ENCODE assay signal across 28 mouse cellular contexts in genomic region chr17:11845506-11845905, GRCm38 (mm10).
DNase-seq lines count a peak whose midpoint lies in the region; ATAC-seq and TF ChIP-seq lines count a peak whose summit lies in the region.
"Had no signal": no experiment of that assay in that cellular context is flagged by ENCODE, and none has a peak within 500 bp of the region (broad histone marks: within the 10 kb centered on the region; RNA-seq: fewer than 3 reads in every experiment).

No protein-coding gene starts in this region.

- no peaks in the 10 kb centered on the region for H3K4me1 ChIP-seq in intestine, embryonic 15.5 days (replicated peaks)
- H3K4me1 ChIP-seq in intestine, postnatal 0 days (replicated peaks; ENCODE audit: control insufficient read depth, insufficient read depth, low read length) = no peaks in the 10 kb centered on the region
- H3K4me1 ChIP-seq in midbrain, embryonic 11.5 days (ENCODE audit: control insufficient read depth, insufficient read depth, low read length) = peaks cover 3% of the 10 kb centered on the region; the same call in 1 of the 2 replicates
- H3K4me1 ChIP-seq in midbrain, postnatal 0 days (ENCODE audit: insufficient read depth, low read length) = no peaks in the 10 kb centered on the region
- H3K4me1 ChIP-seq in cortical plate, adult 2 months (ENCODE audit: control insufficient read depth, insufficient read depth, low read length) = no peaks in the 10 kb centered on the region
- no peaks in the 10 kb centered on the region for H3K4me1 ChIP-seq in forebrain, postnatal 0 days (ENCODE audit: insufficient read depth)
- H3K4me1 ChIP-seq: heart, embryonic 12.5 days; limb, embryonic 13.5 days; midbrain, embryonic 13.5 days had no signal

- no peak overlapping the region for H3K27ac ChIP-seq in intestine, embryonic 15.5 days
- no peak overlapping the region for H3K27ac ChIP-seq in intestine, postnatal 0 days (ENCODE audit: low read depth, low read length)
- H3K27ac ChIP-seq in midbrain, embryonic 11.5 days (ENCODE audit: low read depth, low read length) = no peak overlapping the region
- no peak overlapping the region for H3K27ac ChIP-seq in midbrain, postnatal 0 days (ENCODE audit: low read depth, low read length)
- H3K27ac ChIP-seq in cortical plate, adult 2 months (ENCODE audit: insufficient read depth, low read length) = 0 out of 2 replicates have a peak overlapping the region, but pooled peaks have one; percentile 47
- no peak overlapping the region for H3K27ac ChIP-seq in forebrain, postnatal 0 days (ENCODE audit: low read depth, low read length)
- H3K27ac ChIP-seq: hindbrain, embryonic 15.5 days; limb, embryonic 13.5 days; midbrain, embryonic 13.5 days had no signal

- peak; percentile 66 for ATAC-seq in intestine, embryonic 15.5 days
- ATAC-seq in intestine, postnatal 0 days = no peak; the same call in 1 of the 2 replicates
- ATAC-seq in midbrain, embryonic 11.5 days (ENCODE audit: low FRiP score) = no peak
- no peak for ATAC-seq in midbrain, postnatal 0 days (ENCODE audit: low FRiP score)
- peak; percentile 88 for ATAC-seq in megakaryocyte-erythroid progenitor cell, adult 5-6 weeks (replicated peaks; ENCODE audit: low FRiP score, low TSS enrichment, poor library complexity, severe bottlenecking)
- no peak for ATAC-seq in forebrain, postnatal 0 days
- ATAC-seq: activated CD4-positive, CD25-positive, alpha-beta regulatory T cell, adult 4 months; CD4-positive, CD25-positive, alpha-beta regulatory T cell, adult 4 months; midbrain, embryonic 13.5 days had no signal

- H3K27me3 ChIP-seq in intestine, embryonic 15.5 days (replicated peaks) = no peaks in the 10 kb centered on the region
- no peaks in the 10 kb centered on the region for H3K27me3 ChIP-seq in intestine, postnatal 0 days (replicated peaks; ENCODE audit: control insufficient read depth, insufficient read depth, low read length)
- no peaks in the 10 kb centered on the region for H3K27me3 ChIP-seq in midbrain, embryonic 11.5 days (ENCODE audit: control insufficient read depth, insufficient read depth, low read length)
- no peaks in the 10 kb centered on the region for H3K27me3 ChIP-seq in midbrain, postnatal 0 days (ENCODE audit: insufficient read depth, low read length)
- no peaks in the 10 kb centered on the region for H3K27me3 ChIP-seq in forebrain, postnatal 0 days (ENCODE audit: insufficient read depth, low read length)
- H3K27me3 ChIP-seq: heart, embryonic 12.5 days; hindbrain, embryonic 15.5 days; limb, embryonic 13.5 days; midbrain, embryonic 13.5 days had no signal

- H3K4me2 ChIP-seq in intestine, embryonic 15.5 days (replicated peaks) = no peak overlapping the region
- no peak overlapping the region for H3K4me2 ChIP-seq in intestine, postnatal 0 days (replicated peaks; ENCODE audit: low read depth)
- H3K4me2 ChIP-seq in midbrain, embryonic 11.5 days = no peak overlapping the region
- no peak overlapping the region for H3K4me2 ChIP-seq in midbrain, postnatal 0 days (ENCODE audit: low read depth, low read length, poor library complexity, severe bottlenecking)
- H3K4me2 ChIP-seq in forebrain, postnatal 0 days (ENCODE audit: low read depth) = no peak overlapping the region
- H3K4me2 ChIP-seq: heart, embryonic 12.5 days; hindbrain, embryonic 15.5 days; limb, embryonic 13.5 days; liver, embryonic 11.5 days; lung, embryonic 14.5 days; midbrain, embryonic 13.5 days had no signal

- no peaks in the 10 kb centered on the region for H3K36me3 ChIP-seq in intestine, embryonic 15.5 days
- no peaks in the 10 kb centered on the region for H3K36me3 ChIP-seq in intestine, postnatal 0 days (ENCODE audit: control insufficient read depth, insufficient read depth)
- H3K36me3 ChIP-seq in midbrain, embryonic 11.5 days (ENCODE audit: control insufficient read depth, insufficient read depth, low read length) = no peaks in the 10 kb centered on the region
- H3K36me3 ChIP-seq in midbrain, postnatal 0 days (ENCODE audit: insufficient read depth, low read length) = no peaks in the 10 kb centered on the region
- no peaks in the 10 kb centered on the region for H3K36me3 ChIP-seq in forebrain, postnatal 0 days (ENCODE audit: insufficient read depth)
- H3K36me3 ChIP-seq: heart, embryonic 12.5 days; hindbrain, embryonic 15.5 days; limb, embryonic 13.5 days; midbrain, embryonic 13.5 days had no signal

- TF ChIP-seq CTCF in intestine, postnatal 0 days (IDR thresholded peaks at IDR 0.05; ENCODE audit: low read depth) = no peak
- no peak for TF ChIP-seq CTCF in midbrain, postnatal 0 days (IDR thresholded peaks at IDR 0.05)
- no peak for TF ChIP-seq CTCF in cortical plate, adult 2 months (IDR thresholded peaks at IDR 0.05; ENCODE audit: extremely low read depth, insufficient read depth, low read length)
- TF ChIP-seq CTCF in forebrain, postnatal 0 days (IDR thresholded peaks at IDR 0.05; ENCODE audit: low read depth) = no peak

- H3K4me3 ChIP-seq in intestine, embryonic 15.5 days (replicated peaks) = no peak overlapping the region
- no peak overlapping the region for H3K4me3 ChIP-seq in intestine, postnatal 0 days (ENCODE audit: low read depth, low read length)
- H3K4me3 ChIP-seq in midbrain, embryonic 11.5 days (ENCODE audit: low read depth, low read length) = no peak overlapping the region
- H3K4me3 ChIP-seq in midbrain, postnatal 0 days (ENCODE audit: low read depth, low read length) = no peak overlapping the region
- no peak overlapping the region for H3K4me3 ChIP-seq in cortical plate, adult 2 months (ENCODE audit: insufficient read depth, low read length)
- no peak overlapping the region for H3K4me3 ChIP-seq in forebrain, postnatal 0 days (ENCODE audit: low read depth, low read length)
- H3K4me3 ChIP-seq: erythroblast, embryonic 14.5 days; heart, embryonic 12.5 days; hindbrain, embryonic 15.5 days; limb, embryonic 13.5 days; midbrain, embryonic 13.5 days had no signal

- H3K9ac ChIP-seq in intestine, embryonic 15.5 days = no peak overlapping the region
- no peak overlapping the region for H3K9ac ChIP-seq in intestine, postnatal 0 days (ENCODE audit: low read depth, low read length)
- no peak overlapping the region for H3K9ac ChIP-seq in midbrain, embryonic 11.5 days (ENCODE audit: low read length)
- H3K9ac ChIP-seq in midbrain, postnatal 0 days (replicated peaks; ENCODE audit: low read length, poor library complexity, severe bottlenecking) = no peak overlapping the region
- no peak overlapping the region for H3K9ac ChIP-seq in forebrain, postnatal 0 days
- H3K9ac ChIP-seq: heart, embryonic 12.5 days; hindbrain, embryonic 15.5 days; limb, embryonic 13.5 days; lung, embryonic 14.5 days; midbrain, embryonic 13.5 days had no signal

- peak; percentile 31 for DNase-seq in midbrain, embryonic 11.5 days (ENCODE audit: low spot score, missing footprints)
- DNase-seq in midbrain, postnatal 0 days (ENCODE audit: low spot score) = no peak
- no peak for DNase-seq in cerebellum, adult 9-11 months
- no peak for DNase-seq in forebrain, postnatal 0 days
- DNase-seq: adrenal gland, adult 2 months; cerebellum, adult 11 months; cerebellum, adult 9-10 months; gastrocnemius, postnatal 14 days; heart, adult 18-20 months; heart, postnatal 4 days; kidney, adult 9 months; kidney, postnatal 10 days; lung, embryonic 14.5 days; right cerebral cortex, adult 18-20 months; spleen, adult 18-20 months; thymus, postnatal 25 days had no signal

- WGBS in intestine, embryonic 15.5 days = 59% methylated on average over 2 of the region's 2 CpGs
- WGBS in intestine, postnatal 0 days = 40% methylated on average over 2 of the region's 2 CpGs
- WGBS in midbrain, embryonic 11.5 days = 78% methylated on average over 2 of the region's 2 CpGs
- WGBS in midbrain, postnatal 0 days = 77% methylated on average over 2 of the region's 2 CpGs
- 65% methylated on average over 2 of the region's 2 CpGs for WGBS in forebrain, postnatal 0 days

- H3K9me3 ChIP-seq in intestine, embryonic 15.5 days = no peaks in the 10 kb centered on the region
- no peaks in the 10 kb centered on the region for H3K9me3 ChIP-seq in intestine, postnatal 0 days (ENCODE audit: control insufficient read depth)
- no peaks in the 10 kb centered on the region for H3K9me3 ChIP-seq in midbrain, embryonic 11.5 days (ENCODE audit: control insufficient read depth, low read length)
- H3K9me3 ChIP-seq in midbrain, postnatal 0 days (ENCODE audit: low read length) = no peaks in the 10 kb centered on the region
- H3K9me3 ChIP-seq in forebrain, postnatal 0 days (ENCODE audit: low read length) = no peaks in the 10 kb centered on the region
- H3K9me3 ChIP-seq: heart, embryonic 12.5 days; hindbrain, embryonic 15.5 days; limb, embryonic 13.5 days; midbrain, embryonic 13.5 days had no signal

- no peak for TF ChIP-seq POLR2A in cortical plate, adult 2 months (IDR thresholded peaks at IDR 0.05; ENCODE audit: extremely low read depth, insufficient read depth, low read length)

Comparison
In these comparisons a context has a peak if more than half of its experiments do, and no peak if none do; other contexts are left out.
1. ATAC-seq: peak in intestine, embryonic 15.5 days (single experiment) and megakaryocyte-erythroid progenitor cell, adult 5-6 weeks (single experiment); none in intestine, postnatal 0 days (single experiment), midbrain, embryonic 11.5 days (single experiment), midbrain, postnatal 0 days (single experiment) and forebrain, postnatal 0 days (single experiment).